Mouse (Mus musculus): Measurements from ENCODE around the gene Klf6.

DNA sequence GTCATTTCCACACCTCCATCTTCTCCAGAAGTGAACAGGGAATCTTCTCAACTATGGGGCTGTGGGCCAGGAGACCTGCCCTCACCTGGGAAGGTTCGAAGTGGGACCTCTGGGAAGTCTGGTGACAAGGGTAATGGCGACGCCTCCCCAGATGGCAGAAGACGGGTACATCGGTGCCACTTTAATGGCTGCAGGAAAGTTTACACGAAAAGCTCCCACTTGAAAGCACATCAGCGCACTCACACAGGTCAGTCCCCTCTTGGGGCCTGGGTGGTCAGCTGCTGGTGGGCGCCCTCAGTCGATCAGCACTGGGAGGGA, 3.8 kb downstream of the Klf6 start:
- TF ChIP-seq MAX (IDR thresholded peaks at IDR 0.05; ENCODE audit: low read depth) (no peak), POLR2A (IDR thresholded peaks at IDR 0.05; ENCODE audit: insufficient read length, low read depth) (no peak), CEBPB (IDR thresholded peaks at IDR 0.05; ENCODE audit: insufficient read depth, poor library complexity, severe bottlenecking) (no peak), MYOG (IDR thresholded peaks at IDR 0.05; ENCODE audit: control insufficient read depth in 1 of 3, insufficient read depth in 1 of 3, insufficient read length in 2 of 3, low read depth in 2 of 3) (no peak), TCF12 (IDR thresholded peaks at IDR 0.05; ENCODE audit: insufficient read depth, poor library complexity, severe bottlenecking) (no peak)
